Mouse (Mus musculus) retina, postnatal 1 day (tissue): ENCODE data around the gene Mcrip1.
"Not testable (repeated sequence)": the region's sequence is repeated elsewhere in the genome, so short reads cannot be mapped to it uniquely, and the experiment has no call there.

Experiments
- DNase-seq: peaks from one replicate; pipeline ENCODE4 v3.0.0-alpha.2; 2012

The Mcrip1 gene

DNA sequence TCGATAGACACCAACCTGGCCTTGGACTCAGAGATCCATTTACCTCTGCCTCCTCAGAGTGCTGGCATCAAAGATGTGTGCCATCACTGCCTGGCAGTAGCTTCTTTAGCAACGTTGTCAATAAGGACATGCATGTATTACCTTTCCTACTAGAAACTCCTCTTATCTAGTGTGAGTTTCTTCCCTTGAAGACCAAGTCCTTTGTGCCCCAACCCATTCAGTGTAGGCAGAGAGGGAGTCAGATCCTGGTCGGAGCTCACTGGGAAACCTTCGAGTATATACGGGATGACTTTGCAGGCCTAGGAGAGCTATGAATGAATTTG, 24.7 kb upstream of the Mcrip1 start:
- DNase-seq: no peak

DNA sequence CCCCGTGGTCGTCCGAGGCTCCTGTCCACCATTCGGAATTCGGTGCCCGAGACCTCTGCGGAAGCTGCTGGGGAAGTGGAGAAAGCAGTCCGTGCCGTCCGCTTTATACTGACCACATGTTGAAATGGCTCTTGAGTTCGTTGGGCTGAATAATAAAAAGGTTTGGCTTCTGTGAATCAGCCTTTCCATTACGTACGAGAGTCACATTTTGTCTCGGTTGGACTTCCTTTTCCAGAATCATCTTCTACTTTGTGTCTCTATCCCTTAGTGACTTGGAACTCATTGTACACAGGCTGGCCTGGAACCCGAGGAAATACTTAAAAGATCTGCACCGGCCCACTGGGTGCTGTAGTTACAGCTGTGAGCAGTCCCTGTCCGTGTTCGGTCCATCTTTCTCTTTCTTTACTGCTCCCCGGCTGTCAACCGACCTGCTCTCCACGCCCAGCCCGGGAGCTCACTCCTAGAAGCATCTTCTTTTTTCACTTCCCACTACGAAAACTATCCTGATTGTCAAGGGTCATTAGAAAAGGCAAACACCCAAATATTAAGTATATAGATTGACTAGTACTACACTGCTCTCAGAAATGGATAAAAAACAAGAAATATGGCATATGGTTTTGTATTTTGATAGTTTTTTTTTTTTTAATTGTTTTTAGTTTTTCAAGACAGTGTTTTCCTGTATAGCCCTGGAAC, 24.2 kb upstream of the Mcrip1 start:
- no peak for DNase-seq

- DNase-seq: peak; percentile 100
Measured at GRCm38 (mm10) chr11:120572752-120573584, 23.4 kb upstream of the Mcrip1 start, which contains the start of gene P4hb. Gene P4hb (minus strand): TSS chr11:120573253.

DNA sequence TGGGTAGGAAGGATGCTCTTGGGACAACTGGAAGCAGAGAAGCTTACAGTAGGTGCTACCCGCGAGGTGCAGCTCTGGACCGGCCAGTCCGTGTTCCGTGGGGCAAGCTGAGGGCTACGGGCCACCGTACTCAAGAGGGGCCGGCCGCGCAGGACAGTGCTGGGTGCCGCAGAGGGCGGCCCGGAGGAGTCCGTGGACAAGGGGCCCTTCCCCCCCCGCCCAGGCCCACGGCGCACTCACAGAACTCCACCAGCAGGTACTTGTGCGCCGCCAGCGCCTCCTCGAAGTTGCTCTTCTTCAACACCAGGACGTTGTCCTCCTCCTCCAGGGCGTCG, 22.9 kb upstream of the Mcrip1 start:
- DNase-seq: no peak

DNA sequence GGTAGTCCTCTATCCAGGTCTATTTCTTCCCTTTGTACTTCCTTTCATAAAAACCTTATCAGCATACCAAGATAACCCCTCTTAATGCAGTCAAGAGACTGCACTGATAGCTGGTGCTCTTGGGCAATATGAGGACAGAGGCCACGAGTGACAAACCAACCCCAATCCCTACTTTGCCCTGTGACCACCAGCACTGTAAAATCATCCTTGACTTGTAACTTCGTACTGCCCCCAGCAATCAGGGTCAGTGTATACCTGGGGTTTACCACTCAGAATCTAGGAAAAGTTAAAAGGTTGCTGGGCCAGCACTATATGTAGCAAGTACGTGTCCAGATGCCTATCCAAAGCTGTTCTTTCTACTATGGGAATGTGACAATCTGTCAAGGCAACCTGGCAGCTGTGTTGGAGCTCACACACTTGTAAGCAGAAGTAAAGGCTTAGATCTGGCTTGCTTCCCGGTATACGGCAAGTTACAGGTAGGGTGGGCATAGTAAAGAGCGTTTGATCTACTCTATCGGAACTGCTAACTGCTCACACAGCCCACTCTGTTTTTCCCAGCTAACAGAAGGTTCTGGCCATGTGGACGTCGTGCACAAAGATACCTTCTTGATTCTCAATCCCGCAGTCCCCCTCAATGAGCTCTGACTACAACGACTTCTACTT, 22.4 kb upstream of the Mcrip1 start:
- DNase-seq: no peak

DNA sequence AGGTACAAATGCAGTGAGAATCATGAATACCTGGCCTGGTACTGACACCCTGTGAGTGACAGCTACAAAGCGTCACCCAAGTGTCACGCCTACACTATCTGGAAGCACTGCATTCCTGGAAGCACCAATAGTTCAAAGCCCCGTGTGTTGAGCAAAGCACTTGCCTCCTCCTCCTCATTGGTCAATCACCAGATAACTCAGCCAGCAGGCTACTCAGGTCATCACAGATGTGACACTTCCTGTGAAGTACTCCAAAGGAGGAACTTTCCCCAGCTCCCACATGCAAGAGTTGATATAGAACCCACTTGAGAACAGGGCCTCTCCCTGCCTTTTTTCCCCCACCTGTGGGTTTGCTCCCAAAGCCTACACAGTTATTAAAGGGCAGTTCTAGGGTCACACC, 21.6 kb upstream of the Mcrip1 start:
- DNase-seq: no peak

DNA sequence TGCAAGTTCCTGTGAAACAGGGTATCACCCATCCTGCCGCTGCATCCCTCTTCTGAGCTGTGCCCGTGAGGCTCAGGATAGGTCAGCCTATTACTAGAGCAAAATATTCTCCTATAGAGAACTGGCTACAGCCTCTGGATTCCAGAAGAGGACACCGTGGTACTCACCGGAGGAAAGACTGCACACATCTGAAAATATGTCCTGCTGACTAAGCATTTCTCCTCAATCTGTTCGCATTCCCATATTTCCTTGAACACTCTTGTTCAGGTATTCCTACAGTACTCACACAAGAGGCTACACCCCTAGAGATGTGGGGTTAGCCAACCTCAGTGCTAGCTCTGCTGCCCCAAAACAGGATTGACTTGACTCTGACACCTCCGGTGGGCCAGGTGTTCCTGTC, 18.8 kb upstream of the Mcrip1 start:
- no peak for DNase-seq

- DNase-seq: no peak
Measured at GRCm38 (mm10) chr11:120565114-120565513, 15.6 kb upstream of the Mcrip1 start.

- DNase-seq: no peak
Measured at GRCm38 (mm10) chr11:120562949-120563348, 13.4 kb upstream of the Mcrip1 start.

GRCm38 (mm10) chr11:120560952-120561728, 11.6 kb upstream of the Mcrip1 start:
- no peak for DNase-seq

DNA sequence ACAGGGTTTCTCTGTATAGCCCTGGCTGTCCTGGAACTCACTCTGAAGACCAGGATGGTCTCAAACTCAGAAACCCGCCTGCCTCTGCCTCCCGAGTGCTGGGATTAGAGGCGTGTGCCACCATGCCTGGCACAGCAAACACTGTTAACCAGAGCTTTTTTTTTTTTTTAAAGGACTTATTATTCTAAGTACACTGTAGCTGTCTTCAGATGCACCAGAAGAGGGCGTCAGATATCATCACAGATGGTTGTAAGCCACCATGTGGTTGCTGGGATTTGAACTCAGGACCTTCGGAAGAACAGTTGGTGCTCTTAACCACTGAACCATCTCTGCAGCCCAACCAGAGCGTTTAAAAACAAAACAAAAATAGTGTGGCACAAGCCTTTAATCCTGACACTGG, 9.3 kb upstream of the Mcrip1 start:
- DNase-seq: not testable (repeated sequence)

- no peak for DNase-seq
Measured at GRCm38 (mm10) chr11:120555260-120555659, 5.7 kb upstream of the Mcrip1 start.

GRCm38 (mm10) chr11:120554834-120555233, 5.3 kb upstream of the Mcrip1 start:
- DNase-seq: no peak

GRCm38 (mm10) chr11:120552736-120553135, 3.2 kb upstream of the Mcrip1 start:
- DNase-seq: no peak

DNA sequence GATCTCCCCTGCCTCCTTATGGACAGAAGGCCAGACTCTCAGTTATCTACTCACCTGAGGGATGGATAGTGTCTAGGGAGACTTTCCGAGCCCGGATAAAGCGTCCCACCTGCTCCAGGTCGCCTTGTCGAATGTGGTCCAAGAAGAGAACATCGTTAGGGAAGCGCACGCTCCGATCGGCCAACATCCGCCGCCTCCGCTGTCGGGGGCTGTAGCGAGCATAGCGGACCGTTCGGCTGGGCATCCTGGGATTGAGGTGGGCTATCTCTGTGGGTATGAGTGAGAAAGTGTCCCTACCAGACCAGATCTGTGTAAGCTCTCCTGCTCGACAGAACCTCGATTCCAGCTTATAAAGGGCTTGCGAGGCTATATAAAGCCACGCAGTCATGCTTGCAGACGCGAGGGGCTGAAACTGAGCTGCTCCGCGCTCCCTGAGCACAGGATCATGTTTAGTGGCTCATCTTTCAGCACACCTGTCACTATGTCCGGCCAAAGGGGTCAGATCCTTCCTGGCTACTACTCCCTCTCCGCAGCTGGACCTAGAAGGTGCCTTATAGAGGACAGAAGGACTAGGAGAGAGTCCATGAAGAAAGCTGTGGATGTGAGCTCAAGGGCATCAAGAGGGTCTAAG, 1.4 kb upstream of the Mcrip1 start, which contains the start of gene Ppp1r27:
Gene Ppp1r27 (minus strand): TSS at position 323 of the 631 bp plus-strand sequence.
- no peak for DNase-seq

DNA sequence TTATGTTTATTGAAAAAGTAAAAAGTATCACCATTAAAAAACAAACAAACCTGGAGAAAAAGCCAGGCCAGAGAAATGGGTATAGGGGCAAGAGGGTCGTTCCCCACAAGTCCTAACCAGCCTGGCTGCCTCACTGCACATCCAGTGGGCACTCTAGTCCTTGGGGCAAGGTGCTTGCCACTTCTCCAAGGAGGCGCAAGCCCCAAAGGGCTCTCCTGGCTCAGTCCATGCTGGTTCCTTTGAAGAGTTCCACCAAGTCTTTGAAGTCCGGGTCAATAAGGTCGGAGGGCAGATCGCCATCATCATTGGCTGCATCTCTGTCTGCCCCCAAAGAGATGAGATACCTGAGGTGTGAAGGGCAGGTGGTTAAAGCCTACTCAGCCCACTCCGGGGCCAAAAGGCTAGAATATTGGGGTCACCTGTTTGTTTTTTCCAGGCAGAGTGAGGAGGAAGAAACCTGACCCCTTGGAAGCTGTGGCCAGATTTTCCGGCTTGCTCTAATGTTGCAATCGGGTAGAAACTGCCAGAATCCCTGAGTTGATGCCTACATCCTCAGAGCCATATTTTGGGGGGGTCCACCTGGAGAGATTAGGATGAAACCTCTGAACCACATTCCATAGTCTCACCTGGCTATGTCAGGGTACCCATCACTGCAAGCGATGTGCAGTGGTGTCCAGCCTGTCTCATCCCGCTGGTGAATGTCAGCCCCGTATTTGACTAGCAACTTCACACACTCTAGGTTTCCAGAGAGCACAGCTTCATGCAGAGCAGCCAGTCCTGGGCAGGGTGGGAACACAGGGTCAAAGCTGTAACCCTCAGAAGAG, 671 bp upstream of the Mcrip1 start:
- no peak for DNase-seq

DNA sequence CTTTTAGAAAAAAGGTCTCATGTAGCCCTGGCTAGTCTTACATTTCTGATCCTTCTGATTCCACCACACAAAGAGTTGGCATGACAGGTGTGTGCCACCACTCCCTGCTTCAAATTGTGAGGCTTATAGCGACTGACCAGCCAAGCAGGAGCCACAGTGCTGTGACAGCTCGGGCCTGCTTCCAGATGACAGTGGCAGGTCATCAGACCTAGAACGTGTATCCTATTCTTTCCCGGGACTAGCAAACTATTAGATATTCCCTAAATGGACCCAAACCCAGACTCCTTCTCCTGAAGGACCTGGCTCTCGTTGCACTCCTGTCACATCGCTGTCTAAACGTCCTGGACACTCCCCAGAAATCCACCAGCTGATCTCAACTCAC, 750 bp downstream of the Mcrip1 start:
- DNase-seq: no peak

DNA sequence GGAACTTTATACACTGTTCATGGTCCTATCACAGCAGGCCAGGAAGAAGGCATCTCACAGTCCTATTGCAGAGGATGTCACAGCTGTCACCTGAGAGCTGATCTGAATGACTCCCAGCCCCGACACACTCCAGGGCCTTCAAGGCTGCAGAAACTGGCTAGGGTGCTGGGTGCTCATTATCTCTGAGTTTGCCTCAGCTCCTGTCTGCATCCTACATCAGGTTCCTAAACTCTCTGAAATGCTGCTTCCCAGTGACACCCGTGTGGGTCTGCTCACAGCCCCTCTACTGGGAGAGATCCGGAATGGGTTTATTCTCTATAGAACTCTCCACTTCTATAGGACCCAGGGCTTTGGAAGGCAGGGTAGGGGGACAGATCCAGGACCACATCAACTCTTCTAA, 1.3 kb downstream of the Mcrip1 start:
- no peak for DNase-seq

- peak; percentile 14 for DNase-seq
Measured at GRCm38 (mm10) chr11:120547469-120547868, 2.1 kb downstream of the Mcrip1 start.

DNA sequence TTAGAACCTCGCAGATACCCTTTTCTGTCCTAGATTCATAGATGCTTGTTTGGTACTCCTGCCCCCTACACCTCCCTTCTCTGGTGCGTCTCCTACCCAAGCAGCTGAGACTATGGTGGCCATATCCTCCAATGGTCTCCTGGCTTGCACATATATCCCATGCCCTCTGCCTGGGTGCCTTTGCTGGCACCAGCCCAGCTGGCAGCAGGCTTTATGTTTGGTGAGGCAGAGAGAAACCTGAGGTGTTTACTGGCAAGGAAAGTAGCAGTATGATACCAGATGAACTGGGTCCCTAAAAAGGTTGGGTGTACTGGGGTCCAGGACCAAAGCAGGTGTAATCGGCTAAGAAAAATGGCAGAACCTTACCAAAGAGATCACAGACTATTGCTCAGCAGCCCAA, 3.6 kb downstream of the Mcrip1 start:
- DNase-seq: no peak

- no peak for DNase-seq
Measured at GRCm38 (mm10) chr11:120542376-120542775, 7.2 kb downstream of the Mcrip1 start.

GRCm38 (mm10) chr11:120541907-120542306, 7.6 kb downstream of the Mcrip1 start:
- peak; percentile 44 for DNase-seq
